ENCODE assay signal across 11 mouse cellular contexts in the genomic region with DNA sequence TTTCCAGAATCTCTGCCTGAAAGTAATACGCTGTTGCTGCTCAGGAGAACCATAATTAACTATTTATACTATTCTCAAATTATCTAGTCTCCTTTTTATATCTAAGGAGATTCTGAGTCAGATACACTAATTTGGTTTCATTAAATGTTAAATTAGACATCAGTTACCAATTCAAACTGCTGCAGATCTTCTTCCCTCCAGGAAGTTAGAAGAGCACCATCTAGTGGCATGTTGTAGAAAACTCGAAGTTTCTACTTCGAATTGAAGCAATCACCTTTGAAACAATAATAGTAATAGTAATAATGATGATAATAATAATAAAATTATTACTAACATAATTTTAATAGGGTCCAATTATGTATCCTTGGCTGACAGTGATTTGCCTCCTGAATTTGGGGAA. TPM values are rescaled to one million over a fixed set of nuclear protein-coding genes. Genes with fewer than 3 reads are reported as not detected.
A peak's percentile ranks its signal among the peaks of the same experiment; 100 is the strongest.
DNase-seq lines count a peak whose midpoint lies in the region; ATAC-seq and TF ChIP-seq lines count a peak whose summit lies in the region.
"Had no signal": no experiment of that assay in that cellular context is flagged by ENCODE, and none has a peak within 500 bp of the region (broad histone marks: within the 10 kb centered on the region; RNA-seq: fewer than 3 reads in every experiment).

No protein-coding gene starts in this region.

- no peak overlapping the region for H3K4me3 ChIP-seq in gastrocnemius, adult 2 months
- H3K4me3 ChIP-seq in liver, embryonic 14.5 days (ENCODE audit: insufficient read depth in 1 of 2, low read depth in 2 of 2, low read length in 2 of 2), result no peak overlapping the region
- H3K4me3 ChIP-seq in liver, embryonic 12.5 days, result no peak overlapping the region
- H3K4me3 ChIP-seq in E14TG2a.4 (replicated peaks; ENCODE audit: low read length), result no peak overlapping the region
- H3K4me3 ChIP-seq: forebrain, embryonic 13.5 days had no signal

- DNase-seq in gastrocnemius, adult 2 months, result no peak
- no peak for DNase-seq in gastrocnemius, adult 8-10 months (ENCODE audit: low spot score in 2 of 2)
- no peak for DNase-seq in liver, embryonic 14.5 days (ENCODE audit: low read depth in 3 of 3, low spot score in 3 of 3)
- DNase-seq in c-Kit-positive CD71-positive TER-119-positive erythroid progenitor cells, embryonic 14.5 days (ENCODE audit: low spot score), result peak; percentile 34
- no peak for DNase-seq in testis, postnatal 14 days (ENCODE audit: low spot score)
- DNase-seq in left cerebral cortex, postnatal 10 days (ENCODE audit: extremely low spot score in 1 of 2, low spot score in 2 of 2), result no peak
- DNase-seq: kidney, adult 11 months; lung, postnatal 4 days had no signal

- ATAC-seq in liver, embryonic 14.5 days (ENCODE audit: insufficient read depth), result no peak
- ATAC-seq in liver, embryonic 12.5 days, result no peak
- ATAC-seq: forebrain, embryonic 13.5 days had no signal

- H3K9ac ChIP-seq in liver, embryonic 14.5 days (replicated peaks), result no peak overlapping the region
- no peak overlapping the region for H3K9ac ChIP-seq in liver, embryonic 12.5 days
- H3K9ac ChIP-seq: forebrain, embryonic 13.5 days had no signal

- WGBS in liver, embryonic 14.5 days (ENCODE audit: insufficient replicate concordance), result 22% methylated on average over 3 of the region's 3 CpGs
- WGBS in liver, embryonic 12.5 days (ENCODE audit: insufficient replicate concordance), result 24% methylated on average over 3 of the region's 3 CpGs

- H3K4me1 ChIP-seq in liver, embryonic 14.5 days (replicated peaks; ENCODE audit: control insufficient read depth in 2 of 2, insufficient read depth in 2 of 2, low read length in 1 of 2), result peaks cover 0 to 5% of the 10 kb centered on the region in 2 experiments; a peak in 2 of 4 replicates
- peaks cover 8% of the 10 kb centered on the region for H3K4me1 ChIP-seq in liver, embryonic 12.5 days
- peaks cover 8% of the 10 kb centered on the region for H3K4me1 ChIP-seq in E14TG2a.4 (replicated peaks; ENCODE audit: low read depth, low read length)

- H3K27ac ChIP-seq in gastrocnemius, adult 2 months, result no peak overlapping the region
- H3K27ac ChIP-seq in liver, embryonic 14.5 days, result no peak overlapping the region
- H3K27ac ChIP-seq in liver, embryonic 12.5 days, result no peak overlapping the region
- H3K27ac ChIP-seq: forebrain, embryonic 13.5 days had no signal

- no peaks in the 10 kb centered on the region for H3K36me3 ChIP-seq in liver, embryonic 14.5 days (replicated peaks; ENCODE audit: control insufficient read depth, insufficient read depth, low read depth)
- H3K36me3 ChIP-seq in liver, embryonic 12.5 days, result no peaks in the 10 kb centered on the region
- no peaks in the 10 kb centered on the region for H3K36me3 ChIP-seq in E14TG2a.4 (ENCODE audit: insufficient read depth, low read length)

- H3K9me3 ChIP-seq in liver, embryonic 14.5 days (ENCODE audit: control insufficient read depth, low read length), result no peaks in the 10 kb centered on the region
- no peaks in the 10 kb centered on the region for H3K9me3 ChIP-seq in liver, embryonic 12.5 days (replicated peaks)
- H3K9me3 ChIP-seq in E14TG2a.4 (ENCODE audit: low read length), result no peaks in the 10 kb centered on the region
- H3K9me3 ChIP-seq: forebrain, embryonic 13.5 days had no signal

- peak; percentile 75 for TF ChIP-seq CTCF in gastrocnemius, adult 2 months (IDR thresholded peaks at IDR 0.05)
- TF ChIP-seq CTCF in liver, embryonic 14.5 days (IDR thresholded peaks at IDR 0.05; ENCODE audit: low read depth), result peak; percentile 64
- peak; percentile 52 for TF ChIP-seq CTCF in E14TG2a.4 (conservative IDR thresholded peaks at IDR 0.05; ENCODE audit: low read length)

- intact Hi-C loops in gastrocnemius, adult 2 months (cut with DNase I), result no loop called here
- intact Hi-C loops in left cerebral cortex, postnatal 10 days (cut with DNase I), result no loop called here

- TF ChIP-seq EP300 in liver, embryonic 14.5 days (IDR thresholded peaks at IDR 0.05; ENCODE audit: low read depth), result no peak

- H3K4me2 ChIP-seq in liver, embryonic 14.5 days (ENCODE audit: low read depth), result no peak overlapping the region
- H3K4me2 ChIP-seq in liver, embryonic 12.5 days, result no peak overlapping the region
- H3K4me2 ChIP-seq: forebrain, embryonic 13.5 days had no signal

- H3K27me3 ChIP-seq in liver, embryonic 14.5 days (ENCODE audit: control insufficient read depth, insufficient read depth, low read length), result no peaks in the 10 kb centered on the region
- H3K27me3 ChIP-seq in liver, embryonic 12.5 days (replicated peaks), result peaks cover 8% of the 10 kb centered on the region; the same call in 1 of the 2 replicates
- peaks cover 21% of the 10 kb centered on the region for H3K27me3 ChIP-seq in E14TG2a.4 (ENCODE audit: insufficient read depth, low read length)

RNA-seq across cellular contexts. Expression of a gene that starts 4.1 kb away (rescaled TPM):
- total RNA-seq in gastrocnemius, adult 2 months (2021), result 10 to 100 TPM; 22.5 to 26.2 TPM
- total RNA-seq in gastrocnemius, adult 8-10 months (2022), result 10 to 100 TPM; 23.9 to 36.7 (median 27.1) TPM
- polyA plus RNA-seq in liver, embryonic 14.5 days (2012; rRNA removed), result 4.3 and 6.9 TPM in 2 replicates
- polyA plus RNA-seq in liver, embryonic 14.5 days (2014; fragmentation: Nextera tagmentation; extraction: Ambion mirVana), result 8.0 and 8.1 TPM in 2 replicates
- 10.0 and 10.8 TPM in 2 replicates for polyA plus RNA-seq in liver, embryonic 12.5 days (2016; fragmentation: Nextera tagmentation; extraction: Ambion mirVana)
- 10 to 100 TPM; 44.7 to 45.8 TPM for total RNA-seq in left cerebral cortex, postnatal 10 days (2021)
